Mouse (Mus musculus) midbrain, embryonic 12.5 days (tissue): ENCODE measurements around the gene Piezo1. TPM values are rescaled to one million over a fixed set of nuclear protein-coding genes. Genes with fewer than 3 reads are reported as not detected.

ENCODE experiments used
- ATAC-seq: fragments of 200-750 bp; cut with Nextera tagmentation; 2 replicates; pipeline ENCODE4 v1.8.0; 2017; ENCODE audit warnings: low read depth, moderate TSS enrichment, moderate library complexity; ENCODE audit not compliant: low FRiP score
- H3K27ac ChIP-seq: fragments of 300-500 bp; sonication (generic); replicated peaks from 2 replicates; pipeline ENCODE4 v1.5.1; 2016; ENCODE audit warnings: mild to moderate bottlenecking
- H3K27me3 ChIP-seq: fragments of 300-500 bp; sonication (generic); 2 replicates; pipeline ENCODE4 v1.6.1; 2016; ENCODE audit warnings: mild to moderate bottlenecking
- H3K36me3 ChIP-seq: fragments of 300-500 bp; sonication (generic); 2 replicates; pipeline ENCODE4 v1.6.1; 2016
- H3K4me1 ChIP-seq: fragments of 300-500 bp; sonication (generic); 2 replicates; pipeline ENCODE4 v1.6.1; 2016
- H3K4me2 ChIP-seq: fragments of 300-500 bp; sonication (generic); replicated peaks from 2 replicates; pipeline ENCODE4 v1.6.1; 2016; ENCODE audit warnings: mild to moderate bottlenecking, moderate library complexity
- H3K4me3 ChIP-seq: fragments of 300-500 bp; sonication (generic); 2 replicates; pipeline ENCODE4 v1.5.1; 2016; ENCODE audit warnings: mild to moderate bottlenecking
- H3K9ac ChIP-seq: fragments of 300-500 bp; sonication (generic); replicated peaks from 2 replicates; pipeline ENCODE4 v1.6.1; 2016; ENCODE audit warnings: mild to moderate bottlenecking, moderate library complexity
- H3K9me3 ChIP-seq: fragments of 300-500 bp; sonication (generic); 2 replicates; pipeline ENCODE4 v1.6.1; 2016; ENCODE audit warnings: mild to moderate bottlenecking
- WGBS: fragments of 180-500 bp; shearing (Covaris S2); methylation state at CpG from one replicate; pipeline ENCODE4 v1.1.7; 2016; 5-methylcytosine and 5-hydroxymethylcytosine counted together
- polyA plus RNA-seq: library from polyadenylated mRNA; unstranded; fragments of >200 nt; fragmentation: Nextera tagmentation; extraction: Ambion mirVana; gene quantifications from 2 replicates; pipeline ENCODE4 v1.2.1, GENCODE M21; 2016

The Piezo1 gene
- polyA plus RNA-seq, 1 experiment from 2014 or later, result 8.0 TPM

DNA sequence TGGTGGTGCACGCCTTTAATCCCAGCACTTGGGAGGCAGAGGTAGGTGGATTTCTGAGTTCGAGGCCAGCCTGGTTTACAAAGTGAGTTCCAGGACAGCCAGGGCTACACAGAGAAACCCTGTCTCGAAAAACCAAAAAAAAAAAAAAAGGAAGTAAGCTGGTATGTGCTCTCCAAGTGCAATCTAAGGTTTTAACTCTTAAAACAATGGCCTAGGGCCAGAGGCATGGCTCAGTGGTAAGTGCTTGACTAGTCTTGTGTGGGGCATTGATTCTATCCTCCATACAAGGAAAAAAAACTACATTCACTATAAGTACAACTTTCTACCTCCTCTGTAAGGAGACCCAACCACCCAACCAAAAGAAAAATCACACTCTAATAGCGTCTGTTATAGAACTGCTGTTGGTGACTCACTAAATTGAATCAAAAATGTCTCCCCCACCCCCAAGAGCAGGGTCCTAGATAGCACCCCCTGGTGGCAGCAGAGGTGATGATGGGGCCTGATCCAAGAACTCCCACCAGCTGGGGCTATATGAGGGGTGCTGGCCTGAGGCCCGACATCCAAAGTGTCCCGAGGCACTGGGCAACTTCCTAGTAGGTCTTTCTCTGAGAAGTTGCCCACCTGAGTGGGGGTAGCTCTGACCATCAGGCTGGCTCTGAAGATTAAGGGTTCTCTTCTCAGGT, 91.8 kb downstream of the Piezo1 start:
- Histone ChIP-seq H3K36me3 (no peaks in the 10 kb centered on the region), H3K9ac (no peak overlapping the region), H3K4me2 (no peak overlapping the region), H3K4me1 (peaks cover 11% of the 10 kb centered on the region), H3K27me3 (peaks cover 81% of the 10 kb centered on the region), H3K4me3 (no peak overlapping the region), H3K27ac (no peak overlapping the region), H3K9me3 (no peaks in the 10 kb centered on the region)
- WGBS, result 66% methylated on average over 6 of the region's 6 CpGs
- no peak for ATAC-seq

DNA sequence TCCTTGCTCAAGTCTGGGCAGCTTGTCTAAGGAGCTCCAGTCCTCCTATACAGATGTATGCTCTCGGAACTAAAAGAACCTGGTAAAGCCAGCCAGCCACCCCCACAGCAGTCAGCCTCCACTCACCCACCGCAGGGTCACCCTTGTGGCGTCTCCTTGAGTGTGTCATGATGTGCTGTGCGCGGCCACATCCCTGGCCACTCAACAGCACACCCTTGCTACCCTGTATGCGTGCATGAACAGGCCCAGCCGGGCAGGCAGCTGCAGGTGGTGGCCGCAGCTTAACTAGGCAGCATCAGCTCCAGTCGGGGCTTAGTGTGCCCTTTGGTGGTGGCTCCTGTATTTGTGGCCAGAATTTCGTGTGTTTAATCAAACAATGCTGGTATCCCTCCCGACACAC, 94.0 kb downstream of the Piezo1 start:
- 79% methylated on average over 11 of the region's 11 CpGs for WGBS
- ATAC-seq, result no peak
- H3K27me3 ChIP-seq, result peaks cover 70% of the 10 kb centered on the region

DNA sequence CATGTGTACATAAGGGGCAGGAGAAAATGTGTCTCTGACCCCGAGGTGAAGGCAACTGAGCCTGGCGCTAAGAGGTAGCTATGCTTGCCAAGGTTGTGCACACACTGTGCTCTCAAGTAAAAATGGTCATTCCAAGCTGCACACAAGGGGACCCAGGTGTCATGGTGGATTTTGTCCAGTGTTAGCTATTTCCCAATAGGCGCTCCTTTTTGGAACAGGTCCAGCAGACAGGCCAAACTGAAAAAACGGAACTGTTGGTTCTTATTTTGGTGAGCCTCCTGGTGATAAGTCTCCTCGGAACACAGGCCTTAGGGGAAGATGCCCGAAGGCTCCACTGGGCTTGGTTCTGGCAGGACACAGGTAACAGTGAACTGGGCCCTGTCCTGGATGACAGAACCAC, 96.7 kb downstream of the Piezo1 start:
- peaks cover 42% of the 10 kb centered on the region for H3K27me3 ChIP-seq
- H3K9ac ChIP-seq, result no peak overlapping the region
- H3K4me1 ChIP-seq, result no peaks in the 10 kb centered on the region
- no peaks in the 10 kb centered on the region for H3K9me3 ChIP-seq
- H3K4me3 ChIP-seq, result no peak overlapping the region
- no peak overlapping the region for H3K4me2 ChIP-seq
- no peaks in the 10 kb centered on the region for H3K36me3 ChIP-seq
- 86% methylated on average over 6 of the region's 6 CpGs for WGBS
- no peak for ATAC-seq
- no peak overlapping the region for H3K27ac ChIP-seq

More for the DNA sequence above, 94.0 kb downstream of the Piezo1 start:
- Histone ChIP-seq H3K9ac (no peak overlapping the region), H3K9me3 (no peaks in the 10 kb centered on the region), H3K4me3 (no peak overlapping the region), H3K27ac (no peak overlapping the region), H3K4me2 (no peak overlapping the region), H3K36me3 (no peaks in the 10 kb centered on the region), H3K4me1 (peaks cover 11% of the 10 kb centered on the region)

DNA sequence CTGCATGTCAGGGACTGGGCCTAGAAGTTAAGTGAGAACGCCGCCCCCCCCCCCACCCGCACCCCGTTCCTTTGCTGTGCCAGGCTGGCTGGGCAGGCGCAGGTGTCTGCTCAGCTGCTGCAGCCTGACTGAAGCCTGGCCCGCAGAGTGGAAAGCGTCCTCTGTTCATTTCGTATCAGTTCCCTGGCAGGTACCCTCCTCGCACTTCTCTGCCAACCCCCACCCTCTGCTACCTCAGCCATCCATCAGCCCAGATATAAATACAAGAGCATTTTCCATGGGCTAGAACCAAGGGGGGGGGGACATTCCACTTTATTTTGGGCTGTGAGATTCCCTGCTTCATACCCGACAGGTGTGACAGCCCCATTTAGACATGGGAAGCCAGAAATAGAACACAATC, 99.0 kb downstream of the Piezo1 start:
- Histone ChIP-seq H3K4me1 (no peaks in the 10 kb centered on the region), H3K27ac (no peak overlapping the region), H3K4me3 (no peak overlapping the region), H3K9ac (no peak overlapping the region), H3K27me3 (peaks cover 21% of the 10 kb centered on the region), H3K36me3 (no peaks in the 10 kb centered on the region), H3K9me3 (no peaks in the 10 kb centered on the region), H3K4me2 (no peak overlapping the region)
- WGBS, result 86% methylated on average over 10 of the region's 10 CpGs
- no peak for ATAC-seq

DNA sequence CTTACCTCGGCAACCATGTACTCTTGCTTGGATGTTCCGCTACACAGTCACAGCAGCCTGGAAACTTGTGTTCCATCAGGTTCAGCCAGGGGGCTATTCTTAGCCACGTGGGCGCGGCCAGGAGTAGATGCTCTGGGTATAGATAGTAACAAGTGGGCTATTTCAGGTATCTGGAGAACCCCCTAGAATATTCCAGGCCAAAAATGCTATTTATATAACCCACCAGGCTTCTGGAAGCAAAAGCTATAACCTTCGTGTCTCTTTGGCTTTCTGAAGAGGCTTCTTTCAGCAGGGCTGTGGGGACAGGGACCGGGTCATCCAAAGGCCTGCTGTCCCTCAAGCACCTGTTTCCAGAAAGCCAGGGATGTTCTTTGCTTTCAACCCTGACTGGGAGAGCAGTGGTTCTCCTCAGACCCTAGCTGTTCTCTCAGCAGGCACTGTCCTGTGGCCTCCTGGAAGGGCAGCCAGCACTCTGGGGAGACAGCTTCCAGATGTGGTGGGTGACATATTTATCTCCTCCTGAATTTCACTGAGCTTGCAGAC, 99.9 kb downstream of the Piezo1 start:
- Histone ChIP-seq H3K4me1 (no peaks in the 10 kb centered on the region), H3K9ac (no peak overlapping the region), H3K27me3 (peaks cover 13% of the 10 kb centered on the region; the same call in 1 of the 2 replicates), H3K9me3 (no peaks in the 10 kb centered on the region), H3K4me2 (no peak overlapping the region), H3K36me3 (no peaks in the 10 kb centered on the region), H3K27ac (no peak overlapping the region), H3K4me3 (no peak overlapping the region)
- WGBS, result 84% methylated on average over 7 of the region's 7 CpGs
- ATAC-seq, result no peak

DNA sequence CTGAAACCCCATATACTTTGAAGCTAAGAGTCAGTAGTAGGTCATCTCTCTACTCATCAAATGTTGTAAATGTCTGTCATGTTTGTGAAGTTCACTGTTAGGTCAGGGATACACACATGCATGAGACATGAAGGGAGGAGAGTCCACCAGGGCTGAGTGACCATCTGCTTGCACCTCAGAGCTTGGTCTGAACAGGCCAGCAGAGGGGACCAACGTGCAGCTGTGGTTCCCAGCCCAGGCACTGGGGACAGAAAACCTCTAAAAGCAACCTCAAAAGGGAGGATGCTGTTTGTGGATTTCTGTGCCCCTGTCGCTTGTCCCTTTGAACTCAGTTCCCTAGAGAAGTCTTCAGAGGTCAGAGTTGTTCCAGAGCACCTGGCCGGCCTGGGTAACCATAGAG, 105.9 kb downstream of the Piezo1 start:
- no peak overlapping the region for H3K9ac ChIP-seq
- H3K4me3 ChIP-seq, result peak overlapping the region; percentile 7; the same call in 1 of the 2 replicates
- no peaks in the 10 kb centered on the region for H3K36me3 ChIP-seq
- H3K9me3 ChIP-seq, result no peaks in the 10 kb centered on the region
- ATAC-seq, result no peak
- no peaks in the 10 kb centered on the region for H3K27me3 ChIP-seq
- peak overlapping the region; percentile 62 for H3K4me2 ChIP-seq
- peaks cover 28% of the 10 kb centered on the region for H3K4me1 ChIP-seq
- H3K27ac ChIP-seq, result peak overlapping the region; percentile 98
- WGBS, result 67% methylated on average over 3 of the region's 3 CpGs

DNA sequence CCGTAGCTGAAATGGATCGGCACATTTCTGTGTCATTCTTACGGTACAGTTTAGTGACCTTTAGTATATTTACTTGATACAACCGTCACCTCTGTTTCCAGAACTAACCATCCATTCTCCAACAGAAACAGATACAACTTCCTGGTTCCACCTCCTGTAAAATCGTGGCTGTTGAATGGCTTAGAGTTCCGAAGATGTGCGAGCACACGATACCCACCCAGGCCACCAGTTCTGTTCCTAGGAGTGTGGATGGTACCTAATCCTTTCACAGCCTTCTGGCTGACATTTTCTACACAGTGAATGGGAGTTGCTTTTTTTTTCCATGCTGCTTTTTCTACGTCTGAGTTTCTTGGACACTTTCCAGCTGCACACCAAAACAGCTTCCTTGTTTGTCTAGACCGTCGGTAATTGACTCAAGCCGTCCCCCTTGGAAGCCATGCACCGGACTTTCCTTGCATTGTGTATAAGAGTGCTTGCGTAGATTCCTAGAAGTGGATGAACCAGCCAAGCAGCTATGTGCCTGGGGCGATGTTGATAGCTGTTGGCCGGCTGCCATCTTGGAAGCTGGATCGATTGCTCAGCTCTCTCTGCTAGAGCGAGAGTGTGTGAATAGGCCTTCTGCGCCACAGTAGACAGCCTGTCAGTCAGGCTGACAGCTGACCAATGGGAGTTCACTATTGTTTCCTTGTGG, 106.9 kb downstream of the Piezo1 start:
- Histone ChIP-seq H3K4me1 (peaks cover 28% of the 10 kb centered on the region), H3K4me2 (peak overlapping the region; percentile 62), H3K36me3 (peaks cover 8% of the 10 kb centered on the region), H3K27ac (peak overlapping the region; percentile 98), H3K9ac (peak overlapping the region; percentile 84), H3K27me3 (no peaks in the 10 kb centered on the region), H3K4me3 (peak overlapping the region; percentile 70), H3K9me3 (no peaks in the 10 kb centered on the region)
- ATAC-seq, result peak; percentile 16; the same call in 1 of the 2 replicates
- 33% methylated on average over 19 of the region's 19 CpGs for WGBS

DNA sequence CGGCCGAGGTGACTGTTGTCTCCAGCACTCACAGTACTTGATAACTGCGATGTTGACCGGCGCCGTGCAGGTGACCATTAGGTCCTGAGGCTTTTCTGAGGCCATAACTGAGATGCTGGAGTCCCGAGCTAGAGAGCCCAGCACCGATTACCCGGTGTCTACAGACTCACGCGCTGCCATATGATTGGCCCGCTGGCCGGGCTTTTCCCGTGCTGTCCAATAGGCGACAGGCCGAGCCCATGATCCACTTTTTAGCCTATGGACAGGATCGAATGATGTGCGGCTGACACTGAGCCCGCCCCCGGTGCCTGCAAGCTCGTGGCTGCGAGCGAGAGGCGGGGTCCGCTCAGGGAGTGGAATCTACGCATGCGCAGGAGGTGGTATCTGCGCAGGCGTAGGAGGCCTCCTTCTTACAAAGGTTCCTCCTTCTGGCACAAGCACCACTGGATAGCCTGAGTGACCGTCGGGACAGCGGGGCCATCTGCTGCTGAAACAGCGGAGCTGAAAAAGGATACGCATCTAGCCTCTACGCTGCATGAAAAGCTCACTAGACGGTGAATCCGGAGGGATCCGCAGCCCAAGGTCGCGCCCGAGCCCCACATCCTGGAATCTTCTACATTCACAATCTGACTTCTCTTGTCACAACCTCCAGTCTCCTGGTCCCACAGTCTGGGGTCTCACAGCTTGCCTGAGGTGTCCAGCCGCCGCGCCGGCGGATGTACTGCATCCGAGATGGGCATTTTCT, 107.7 kb downstream of the Piezo1 start, which contains the start of gene Mvd:
Gene Mvd, minus strand, starts transcription at position 161 of the 745 bp plus-strand sequence.
- no peaks in the 10 kb centered on the region for H3K9me3 ChIP-seq
- WGBS, result under 1% methylated on average over 47 of the region's 47 CpGs
- H3K4me3 ChIP-seq, result peak within 1 kb of the TSS; percentile 70
- peaks cover 28% of the 10 kb centered on the region for H3K4me1 ChIP-seq
- no peaks in the 10 kb centered on the region for H3K27me3 ChIP-seq
- peaks cover 16% of the 10 kb centered on the region for H3K36me3 ChIP-seq
- peak within 1 kb of the TSS; percentile 91 for H3K4me2 ChIP-seq
- H3K27ac ChIP-seq, result peak within 1 kb of the TSS; percentile 98
- H3K9ac ChIP-seq, result peak within 1 kb of the TSS; percentile 84
- peak; percentile 98 for ATAC-seq

DNA sequence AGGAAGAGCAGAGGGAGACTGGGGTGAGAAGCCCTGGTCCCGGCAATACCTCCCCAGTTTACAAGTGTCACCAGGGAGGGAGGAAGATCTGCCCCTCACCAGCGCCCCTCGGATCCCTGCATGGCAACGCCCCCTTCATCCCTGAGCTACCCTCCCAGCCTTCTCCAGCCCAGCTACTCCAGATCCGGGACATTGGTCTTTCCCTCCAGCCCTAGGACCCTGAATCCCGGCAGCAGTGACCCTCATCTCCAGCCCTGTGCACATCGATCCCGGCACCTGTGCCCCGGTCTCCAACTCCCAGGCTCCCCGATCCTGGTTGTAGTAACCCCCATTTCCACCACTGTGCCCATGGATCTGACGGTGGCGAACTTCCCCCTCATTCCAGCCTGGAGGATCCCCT, 108.3 kb downstream of the Piezo1 start:
- H3K4me3 ChIP-seq, result peak overlapping the region; percentile 70
- peak; percentile 39; the same call in 1 of the 2 replicates for ATAC-seq
- peak overlapping the region; percentile 78 for H3K9ac ChIP-seq
- H3K27me3 ChIP-seq, result no peaks in the 10 kb centered on the region
- peaks cover 28% of the 10 kb centered on the region for H3K4me1 ChIP-seq
- 2% methylated on average over 11 of the region's 12 CpGs for WGBS
- peak overlapping the region; percentile 89 for H3K27ac ChIP-seq
- no peaks in the 10 kb centered on the region for H3K9me3 ChIP-seq
- peak overlapping the region; percentile 91 for H3K4me2 ChIP-seq
- peaks cover 23% of the 10 kb centered on the region for H3K36me3 ChIP-seq

DNA sequence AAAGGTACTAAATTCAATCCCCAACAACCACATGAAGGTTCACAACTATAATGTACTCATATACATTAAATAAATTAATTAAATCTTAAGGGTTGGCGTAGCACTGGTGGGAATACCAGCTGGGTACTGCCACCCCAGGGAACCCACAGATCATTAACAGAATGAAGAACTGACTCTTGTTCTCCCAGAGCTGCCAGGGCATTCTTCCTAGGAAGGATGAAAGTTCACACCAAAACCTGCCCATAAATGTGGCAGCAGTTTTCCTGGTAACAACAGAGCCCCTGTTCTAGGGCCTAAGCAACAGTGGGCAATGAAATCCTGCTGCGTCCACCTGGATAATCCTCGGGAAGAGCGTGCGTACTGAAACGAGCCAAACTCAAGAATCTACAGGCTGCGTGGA, 108.8 kb downstream of the Piezo1 start:
- no peaks in the 10 kb centered on the region for H3K9me3 ChIP-seq
- H3K4me3 ChIP-seq, result peak overlapping the region; percentile 70
- peak overlapping the region; percentile 89 for H3K27ac ChIP-seq
- H3K27me3 ChIP-seq, result no peaks in the 10 kb centered on the region
- no peak for ATAC-seq
- H3K36me3 ChIP-seq, result peaks cover 27% of the 10 kb centered on the region
- peaks cover 28% of the 10 kb centered on the region for H3K4me1 ChIP-seq
- 16% methylated on average over 7 of the region's 7 CpGs for WGBS
- H3K4me2 ChIP-seq, result peak overlapping the region; percentile 91
- H3K9ac ChIP-seq, result peak overlapping the region; percentile 78

DNA sequence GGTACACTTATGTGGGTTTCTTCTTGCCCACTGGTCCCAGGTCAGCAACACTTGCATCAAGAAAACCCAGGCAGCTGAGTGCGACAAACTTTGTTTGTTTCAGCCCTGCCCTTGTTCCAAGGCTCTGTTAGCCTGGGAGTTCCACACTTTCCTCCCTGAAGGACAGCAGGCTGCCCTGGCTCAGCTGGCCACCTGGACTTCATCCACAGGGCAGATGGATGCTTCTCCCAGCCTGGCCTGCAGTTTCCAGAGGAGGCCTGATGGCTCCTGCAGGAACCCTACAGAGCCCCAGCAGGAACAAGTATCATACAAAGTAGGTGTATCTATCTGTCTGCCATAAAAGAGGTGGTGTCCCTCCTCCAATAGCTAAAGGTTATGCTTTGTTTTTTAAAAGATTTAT, 109.8 kb downstream of the Piezo1 start:
- no peak overlapping the region for H3K4me2 ChIP-seq
- H3K4me1 ChIP-seq, result peaks cover 28% of the 10 kb centered on the region
- H3K9me3 ChIP-seq, result no peaks in the 10 kb centered on the region
- H3K9ac ChIP-seq, result no peak overlapping the region
- WGBS, result 90% methylated on average over 1 of the region's 1 CpGs
- ATAC-seq, result no peak
- no peak overlapping the region for H3K4me3 ChIP-seq
- H3K27ac ChIP-seq, result no peak overlapping the region
- peaks cover 37% of the 10 kb centered on the region for H3K36me3 ChIP-seq
- H3K27me3 ChIP-seq, result no peaks in the 10 kb centered on the region
